ENCODE assay signal across 8 mouse cellular contexts in genomic region chr7:89632342-89633251, GRCm38 (mm10). TPM values are rescaled to one million over a fixed set of nuclear protein-coding genes. Genes with fewer than 3 reads are reported as not detected.
DNase-seq lines count a peak whose midpoint lies in the region; ATAC-seq lines count a peak whose summit lies in the region.

Gene Me3 (plus strand): TSS chr7:89632392.

- intact Hi-C loops in left cerebral cortex, postnatal 14 days (cut with DNase I): no loop called here

- no peak for ATAC-seq in megakaryocyte, adult 5-6 weeks (ENCODE audit: poor library complexity, severe bottlenecking)
- ATAC-seq in intestine, embryonic 16.5 days: peak; percentile 85
- 0 out of 2 replicates have a peak, but pooled peaks have one; percentile 18 for ATAC-seq in megakaryocyte-erythroid progenitor cell, adult 5-6 weeks (replicated peaks; ENCODE audit: low FRiP score, low TSS enrichment, poor library complexity, severe bottlenecking)

- H3K27me3 ChIP-seq in megakaryocyte, embryonic 14.5 days (replicated peaks): peaks cover 43% of the 10 kb centered on the region
- H3K27me3 ChIP-seq in intestine, embryonic 16.5 days (replicated peaks; ENCODE audit: control insufficient read depth, insufficient read depth, low read length): no peaks in the 10 kb centered on the region

- peak; percentile 56 for DNase-seq in embryo, embryonic 9.5 days (ENCODE audit: extremely low spot score)
- DNase-seq in gastrocnemius, postnatal 4 days (ENCODE audit: low spot score in 2 of 2): peak; percentile 23 to 45
- peak; percentile 55 to 58 for DNase-seq in left cerebral cortex, postnatal 14 days (ENCODE audit: low spot score in 2 of 2)
- DNase-seq in right cerebral cortex, postnatal 4 days: peak; percentile 55

- H3K9me3 ChIP-seq in megakaryocyte, embryonic 14.5 days: no peaks in the 10 kb centered on the region
- H3K9me3 ChIP-seq in intestine, embryonic 16.5 days (ENCODE audit: control insufficient read depth, low read length): no peaks in the 10 kb centered on the region

- H3K4me3 ChIP-seq in megakaryocyte, embryonic 14.5 days (replicated peaks): peak within 1 kb of the TSS; percentile 91
- H3K4me3 ChIP-seq in intestine, embryonic 16.5 days (ENCODE audit: low read length): peak within 1 kb of the TSS; percentile 79

- H3K4me2 ChIP-seq in intestine, embryonic 16.5 days (ENCODE audit: low read depth, low read length): peak within 1 kb of the TSS; percentile 96

- peak within 1 kb of the TSS; percentile 79 for H3K9ac ChIP-seq in intestine, embryonic 16.5 days (ENCODE audit: low read depth, low read length)

- peaks cover 10% of the 10 kb centered on the region for H3K4me1 ChIP-seq in megakaryocyte, embryonic 14.5 days
- no peaks in the 10 kb centered on the region for H3K4me1 ChIP-seq in intestine, embryonic 16.5 days (ENCODE audit: control insufficient read depth, insufficient read depth, low read length)

- no peaks in the 10 kb centered on the region for H3K36me3 ChIP-seq in megakaryocyte, embryonic 14.5 days (replicated peaks; ENCODE audit: low read length)
- no peaks in the 10 kb centered on the region for H3K36me3 ChIP-seq in intestine, embryonic 16.5 days (ENCODE audit: control insufficient read depth, insufficient read depth, low read length)

- no peak within 1 kb of the TSS for H3K27ac ChIP-seq in intestine, embryonic 16.5 days (ENCODE audit: low read length)

- 4% methylated on average over 49 of the region's 49 CpGs for WGBS in intestine, embryonic 16.5 days

RNA-seq across cellular contexts. Expression of gene Me3, which starts in this region (rescaled TPM):
- not detected in 2 replicates for polyA plus RNA-seq in megakaryocyte, embryonic 14.5 days (2012; ENCODE audit: insufficient read depth, low replicate concordance)
- total RNA-seq in megakaryocyte, adult 5-6 weeks (2015): not detected in 2 replicates
- not detected in 2 replicates for total RNA-seq in megakaryocyte, adult 5-6 weeks (2017)
- total RNA-seq in gastrocnemius, postnatal 4 days (2021): 10 to 100 TPM; 33.8 to 36.1 TPM
- polyA plus RNA-seq in intestine, embryonic 16.5 days (2015; fragmentation: Nextera tagmentation; extraction: Ambion mirVana): 3.6 and 3.9 TPM in 2 replicates
- total RNA-seq in left cerebral cortex, postnatal 14 days (2021): 10 to 100 TPM; 80.8 to 94.6 TPM
- not detected in 2 replicates for total RNA-seq in megakaryocyte-erythroid progenitor cell, adult 5-6 weeks (2014; fragmentation: Nextera tagmentation)
- not detected in 2 replicates for total RNA-seq in megakaryocyte-erythroid progenitor cell, adult 5-6 weeks (2017)

Comparison
In these comparisons a context has a peak if more than half of its experiments do, and no peak if none do; other contexts are left out.
1. RNA of gene Me3 (total RNA-seq): 80.8 to 94.6 TPM in left cerebral cortex, postnatal 14 days and 33.8 to 36.1 TPM in gastrocnemius, postnatal 4 days; not detected in megakaryocyte, adult 5-6 weeks and not detected in megakaryocyte-erythroid progenitor cell, adult 5-6 weeks; every median in the first group is over 10 times any median in the second.
2. Peak in ATAC-seq in megakaryocyte-erythroid progenitor cell, adult 5-6 weeks; RNA of the gene not detected or under 1 TPM.
3. Peak in every context shown above with its lines, with median percentiles within 50 percentile points of each other: DNase-seq.